Mouse (Mus musculus) lung, adult 10 weeks (tissue): ENCODE results near the gene Morc2a. TPM values are rescaled to one million over a fixed set of nuclear protein-coding genes. Genes with fewer than 3 reads are reported as not detected.

Experiments used
- polyA plus RNA-seq: library from polyadenylated mRNA; stranded (reverse); fragments of 350-450 nt; fragmentation: Illumina TruSeq; extraction: RNeasy Lipid Tissue Mini Kit (QIAGEN cat#74804); gene quantifications from one replicate; pipeline ENCODE4 v1.2.3, GENCODE M21; 2014; ENCODE audit warnings: low read depth, low replicate concordance; ENCODE audit not compliant: insufficient read depth

Gene Morc2a
- polyA plus RNA-seq, result 6.9 TPM

DNA sequence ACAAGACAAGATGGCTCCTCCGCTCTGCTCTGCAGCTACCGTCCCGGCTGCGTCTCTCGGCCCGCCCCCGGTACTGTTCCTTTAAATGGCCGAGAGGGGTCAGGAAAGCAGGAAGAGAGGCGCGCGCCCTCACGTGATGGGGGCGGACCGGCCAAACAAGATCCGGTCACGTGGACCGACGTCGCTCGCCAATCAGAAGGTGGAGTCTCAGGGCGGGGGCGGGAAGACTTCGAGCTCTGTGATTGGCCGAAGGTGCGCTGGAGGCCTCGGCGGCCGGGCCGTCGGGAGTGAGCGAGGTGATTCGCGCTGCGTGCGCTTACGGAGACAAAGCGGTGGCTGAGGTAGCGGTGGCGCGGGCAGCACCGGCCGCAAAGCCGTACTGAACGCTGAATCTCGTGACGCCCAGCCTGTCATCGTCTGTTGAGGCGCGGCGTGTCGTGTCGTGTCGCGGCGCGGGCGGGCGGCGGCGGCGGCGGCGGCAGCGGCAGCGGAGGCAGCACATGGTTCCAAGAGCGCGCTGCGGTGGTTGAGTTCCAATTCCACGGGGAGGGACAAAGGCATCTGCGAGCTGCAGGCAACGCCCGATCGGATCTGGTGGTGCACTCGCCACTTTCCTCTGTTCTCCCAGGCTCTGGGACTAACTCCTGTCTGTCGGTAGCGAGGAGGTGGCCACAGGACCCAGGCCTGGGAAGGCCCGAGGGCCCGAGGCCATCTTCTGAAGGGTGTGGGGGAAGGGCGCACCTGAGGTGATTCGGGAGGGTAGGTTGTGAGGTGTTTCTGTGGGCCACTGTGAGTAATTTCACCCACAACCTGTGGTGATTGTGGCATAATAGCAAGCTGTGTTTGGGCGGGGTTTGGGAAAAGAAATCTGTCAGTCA, at the start of gene Morc2a:
TSS of gene Morc2a (plus strand) at position 228 of the 878 bp plus-strand sequence.

Other genes with a start within 250 kb of the Morc2a start
- gene Limk2, start 240.0 kb upstream of the Morc2a start, polyA plus RNA-seq, result 28.3 TPM
- gene Rnf185, start 196.8 kb upstream of the Morc2a start, polyA plus RNA-seq, result 20.2 TPM
- gene Pla2g3, start 160.9 kb upstream of the Morc2a start, polyA plus RNA-seq, result 0.38 TPM
- 0.55 TPM for gene Inpp5j, start 144.4 kb upstream of the Morc2a start, polyA plus RNA-seq
- gene Selenom, start 134.5 kb upstream of the Morc2a start, polyA plus RNA-seq, result 131 TPM
- gene Smtn, start 108.6 kb upstream of the Morc2a start, polyA plus RNA-seq, result 24.2 TPM
- gene Osbp2, start 214.7 kb downstream of the Morc2a start, polyA plus RNA-seq, result 1.1 TPM
- 0.45 TPM for gene 4921536K21Rik, start 245.9 kb downstream of the Morc2a start, polyA plus RNA-seq
- 5.1 TPM for gene Dusp18, start 246.0 kb downstream of the Morc2a start, polyA plus RNA-seq